Comparison of ENCODE assay signal across 8 mouse cellular contexts in the genomic region with DNA sequence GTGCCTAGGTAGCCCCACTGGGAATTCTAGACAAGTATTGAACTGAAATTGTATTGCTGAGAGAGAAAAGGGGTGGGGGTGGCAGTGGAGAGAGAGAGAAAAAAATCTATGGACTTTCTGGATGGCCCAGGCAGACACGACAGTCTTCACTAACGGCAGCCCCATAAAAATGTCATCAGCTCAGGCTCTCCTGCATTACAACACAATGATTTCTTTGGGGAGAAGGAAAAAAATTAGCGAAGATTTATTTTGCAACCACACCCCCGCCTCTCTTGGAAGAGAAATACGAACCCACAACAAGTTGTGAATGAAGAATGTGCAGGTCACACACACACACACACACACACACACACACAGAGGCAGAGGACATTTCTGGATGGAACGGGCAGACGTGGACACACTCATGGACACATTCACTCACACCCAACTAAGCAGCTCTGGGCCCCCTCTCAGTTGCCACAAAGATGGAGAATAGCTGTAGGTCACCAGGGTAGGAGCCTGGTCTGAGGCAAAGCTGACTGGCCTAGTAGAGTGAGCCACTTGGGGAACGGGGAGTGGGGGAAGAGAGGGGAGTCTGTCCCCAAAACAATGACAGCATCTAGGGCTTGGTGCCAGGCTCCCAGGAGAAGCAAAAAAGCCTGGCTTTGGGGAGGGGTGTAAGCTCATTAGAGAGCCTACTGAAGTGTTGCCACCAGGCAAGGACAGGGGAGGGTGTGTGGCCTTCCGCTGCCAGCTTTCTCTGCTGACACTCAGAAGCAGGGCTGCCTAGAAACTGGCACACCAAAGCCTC.
A peak's percentile ranks its signal among the peaks of the same experiment; 100 is the strongest.
DNase-seq lines count a peak whose midpoint lies in the region; ATAC-seq lines count a peak whose summit lies in the region.

No protein-coding gene starts in this region.

- no peak overlapping the region for H3K4me3 ChIP-seq in lung, embryonic 16.5 days (ENCODE audit: low read length)
- no peak overlapping the region for H3K4me3 ChIP-seq in hindbrain, embryonic 12.5 days
- no peak overlapping the region for H3K4me3 ChIP-seq in limb, embryonic 12.5 days (replicated peaks)
- no peak overlapping the region for H3K4me3 ChIP-seq in liver, embryonic 11.5 days (ENCODE audit: low read depth, low read length)

- no peaks in the 10 kb centered on the region for H3K27me3 ChIP-seq in lung, embryonic 16.5 days (ENCODE audit: control insufficient read depth, insufficient read depth, low read depth, low read length)
- no peaks in the 10 kb centered on the region for H3K27me3 ChIP-seq in hindbrain, embryonic 12.5 days
- H3K27me3 ChIP-seq in limb, embryonic 12.5 days = no peaks in the 10 kb centered on the region
- H3K27me3 ChIP-seq in liver, embryonic 11.5 days (replicated peaks; ENCODE audit: control insufficient read depth, insufficient read depth, low read length) = no peaks in the 10 kb centered on the region

- 0 out of 2 replicates have a peak overlapping the region, but pooled peaks have one; percentile 7 for H3K27ac ChIP-seq in lung, embryonic 16.5 days (ENCODE audit: low read length)
- peak overlapping the region; percentile 80 for H3K27ac ChIP-seq in hindbrain, embryonic 12.5 days
- H3K27ac ChIP-seq in limb, embryonic 12.5 days = peak overlapping the region; percentile 35; the same call in 1 of the 2 replicates
- H3K27ac ChIP-seq in liver, embryonic 11.5 days (ENCODE audit: low read depth, low read length) = no peak overlapping the region

- H3K9me3 ChIP-seq in lung, embryonic 16.5 days (ENCODE audit: control insufficient read depth, low read length) = no peaks in the 10 kb centered on the region
- H3K9me3 ChIP-seq in hindbrain, embryonic 12.5 days (replicated peaks) = no peaks in the 10 kb centered on the region
- H3K9me3 ChIP-seq in limb, embryonic 12.5 days = no peaks in the 10 kb centered on the region
- no peaks in the 10 kb centered on the region for H3K9me3 ChIP-seq in liver, embryonic 11.5 days (ENCODE audit: control insufficient read depth, low read length)

- H3K4me2 ChIP-seq in lung, embryonic 16.5 days (ENCODE audit: low read depth, low read length) = no peak overlapping the region
- H3K4me2 ChIP-seq in hindbrain, embryonic 12.5 days (replicated peaks) = peak overlapping the region; percentile 28
- no peak overlapping the region for H3K4me2 ChIP-seq in limb, embryonic 12.5 days
- H3K4me2 ChIP-seq in liver, embryonic 11.5 days = no peak overlapping the region

- DNase-seq in lung, postnatal 36 days = no peak
- DNase-seq in right cerebral cortex, postnatal 25 days = peak; percentile 50
- DNase-seq in liver, embryonic 11.5 days (ENCODE audit: low spot score) = no peak
- DNase-seq in heart, adult 18-20 months = no peak
- no peak for DNase-seq in liver

- H3K9ac ChIP-seq in lung, embryonic 16.5 days (ENCODE audit: low read length) = no peak overlapping the region
- no peak overlapping the region for H3K9ac ChIP-seq in hindbrain, embryonic 12.5 days
- no peak overlapping the region for H3K9ac ChIP-seq in limb, embryonic 12.5 days (replicated peaks)
- no peak overlapping the region for H3K9ac ChIP-seq in liver, embryonic 11.5 days (ENCODE audit: low read depth, low read length)

- WGBS in lung, embryonic 16.5 days = 37% methylated on average over 9 of the region's 9 CpGs
- whole genome bisulfite sequencing in hindbrain, embryonic 12.5 days = 36% methylated on average over 9 of the region's 9 CpGs
- 41% methylated on average over 9 of the region's 9 CpGs for WGBS in limb, embryonic 12.5 days
- WGBS in liver, embryonic 11.5 days = 72% methylated on average over 9 of the region's 9 CpGs

- peak; percentile 51; the same call in 1 of the 2 replicates for ATAC-seq in lung, embryonic 16.5 days (ENCODE audit: low read depth)
- ATAC-seq in hindbrain, embryonic 12.5 days (ENCODE audit: low FRiP score) = peak; percentile 53
- no peak for ATAC-seq in limb, embryonic 12.5 days (ENCODE audit: insufficient number of reproducible peaks, insufficient read depth, low FRiP score, low TSS enrichment, low read depth)
- ATAC-seq in liver, embryonic 11.5 days (replicated peaks; ENCODE audit: low FRiP score) = no peak

- H3K36me3 ChIP-seq in lung, embryonic 16.5 days (ENCODE audit: control insufficient read depth, insufficient read depth, low read length) = no peaks in the 10 kb centered on the region
- H3K36me3 ChIP-seq in hindbrain, embryonic 12.5 days = no peaks in the 10 kb centered on the region
- H3K36me3 ChIP-seq in limb, embryonic 12.5 days = no peaks in the 10 kb centered on the region
- no peaks in the 10 kb centered on the region for H3K36me3 ChIP-seq in liver, embryonic 11.5 days (ENCODE audit: control insufficient read depth, insufficient read depth, low read length)

- peaks cover 30% of the 10 kb centered on the region for H3K4me1 ChIP-seq in lung, embryonic 16.5 days (replicated peaks; ENCODE audit: control insufficient read depth, insufficient read depth, low read length)
- peaks cover 38% of the 10 kb centered on the region for H3K4me1 ChIP-seq in hindbrain, embryonic 12.5 days
- peaks cover 39% of the 10 kb centered on the region for H3K4me1 ChIP-seq in limb, embryonic 12.5 days (replicated peaks)
- H3K4me1 ChIP-seq in liver, embryonic 11.5 days (replicated peaks; ENCODE audit: control insufficient read depth, insufficient read depth, low read length) = no peaks in the 10 kb centered on the region; the same call in 1 of the 2 replicates

Comparison
In these comparisons a context has a peak if more than half of its experiments do, and no peak if none do; other contexts are left out.
1. ATAC-seq: peak in lung, embryonic 16.5 days (single experiment) and hindbrain, embryonic 12.5 days (single experiment); none in limb, embryonic 12.5 days (single experiment) and liver, embryonic 11.5 days (single experiment).